Mouse (Mus musculus) heart, embryonic 11.5 days (tissue): Measurements from ENCODE around the gene Adora2a. TPM values are rescaled to one million over a fixed set of nuclear protein-coding genes. Genes with fewer than 3 reads are reported as not detected.

ENCODE experiments used
- ATAC-seq: fragments of 200-750 bp; cut with Nextera tagmentation; replicated peaks from 2 replicates; pipeline ENCODE4 v1.8.0; 2017; ENCODE audit warnings: moderate library complexity; ENCODE audit not compliant: insufficient number of reproducible peaks, low FRiP score, low TSS enrichment
- H3K27ac ChIP-seq: fragments of 300-500 bp; sonication (generic); 2 replicates; pipeline ENCODE4 v1.5.1; 2014; ENCODE audit warnings: mild to moderate bottlenecking, low read depth, low read length
- H3K27me3 ChIP-seq: fragments of 300-500 bp; sonication (generic); 2 replicates; pipeline ENCODE4 v1.6.1; 2014; ENCODE audit warnings: mild to moderate bottlenecking, low read length, mixed read lengths; ENCODE audit not compliant: control insufficient read depth, insufficient read depth
- H3K36me3 ChIP-seq: fragments of 300-500 bp; sonication (generic); 2 replicates; pipeline ENCODE4 v1.6.1; 2014; ENCODE audit warnings: mild to moderate bottlenecking, low read length, moderate library complexity, mixed read lengths; ENCODE audit not compliant: control insufficient read depth, insufficient read depth
- H3K4me1 ChIP-seq: fragments of 300-500 bp; sonication (generic); 2 replicates; pipeline ENCODE4 v1.6.1; 2014; ENCODE audit warnings: low read length; ENCODE audit not compliant: control insufficient read depth, insufficient read depth
- H3K4me2 ChIP-seq: fragments of 300-500 bp; sonication (generic); 2 replicates; pipeline ENCODE4 v1.6.1; 2014; ENCODE audit warnings: mild to moderate bottlenecking, moderate library complexity
- H3K4me3 ChIP-seq: fragments of 300-500 bp; sonication (generic); 2 replicates; pipeline ENCODE4 v1.5.1; 2014; ENCODE audit warnings: low read depth, low read length
- H3K9ac ChIP-seq: fragments of 300-500 bp; sonication (generic); 2 replicates; pipeline ENCODE4 v1.6.1; 2014; ENCODE audit warnings: mild to moderate bottlenecking, low read depth, low read length, moderate library complexity
- H3K9me3 ChIP-seq: fragments of 300-500 bp; sonication (generic); replicated peaks from 2 replicates; pipeline ENCODE4 v1.6.1; 2016; ENCODE audit warnings: low read length; ENCODE audit not compliant: control insufficient read depth
- WGBS: fragments of 180-500 bp; shearing (Covaris S2); extraction: QIAGEN DNeasy Blood & Tissue Kit; methylation state at CpG from one replicate; pipeline ENCODE4 v1.1.7; 2014; ENCODE audit not compliant: insufficient replicate concordance; 5-methylcytosine and 5-hydroxymethylcytosine counted together
- polyA plus RNA-seq: library from polyadenylated mRNA; unstranded; fragments of >200 nt; fragmentation: Nextera tagmentation; extraction: Ambion mirVana; gene quantifications from 2 replicates; pipeline ENCODE4 v1.2.1, GENCODE M21; 2014

Adora2a gene
- polyA plus RNA-seq, result 3.3 and 4.8 TPM in 2 replicates

- H3K4me1 ChIP-seq, result peaks cover 28% of the 10 kb centered on the region
- peak within 1 kb of the TSS; percentile 75 for H3K9ac ChIP-seq
- 0% methylated on average over 4 of the region's 4 CpGs for WGBS
- peaks cover 4% of the 10 kb centered on the region; the same call in 1 of the 2 replicates for H3K36me3 ChIP-seq
- no peak for ATAC-seq
- H3K9me3 ChIP-seq, result no peaks in the 10 kb centered on the region
- H3K4me2 ChIP-seq, result peak within 1 kb of the TSS; percentile 86
- peak within 1 kb of the TSS; percentile 48 for H3K4me3 ChIP-seq
- H3K27me3 ChIP-seq, result peaks cover 16% of the 10 kb centered on the region
- H3K27ac ChIP-seq, result no peak within 1 kb of the TSS
Observed at GRCm38 (mm10) chr10:75316872-75316907, at the start of gene Adora2a. Gene Adora2a, plus strand, starts transcription at chr10:75316877.

- Histone ChIP-seq H3K9ac (no peak overlapping the region), H3K9me3 (no peaks in the 10 kb centered on the region), H3K36me3 (peaks cover 14% of the 10 kb centered on the region), H3K27me3 (no peaks in the 10 kb centered on the region), H3K4me2 (no peak overlapping the region), H3K4me3 (no peak overlapping the region), H3K4me1 (peaks cover 9% of the 10 kb centered on the region; the same call in 1 of the 2 replicates), H3K27ac (no peak overlapping the region)
- 44% methylated on average over 4 of the region's 4 CpGs for WGBS
- no peak for ATAC-seq
Observed at GRCm38 (mm10) chr10:75273020-75273419, 43.7 kb upstream of the Adora2a start.

- ATAC-seq, result no peak
Observed at GRCm38 (mm10) chr10:75276427-75277013, 40.2 kb upstream of the Adora2a start.

GRCm38 (mm10) chr10:75277501-75277900 lies 39.2 kb upstream of the Adora2a start:
- no peaks in the 10 kb centered on the region for H3K27me3 ChIP-seq
- peaks cover 17% of the 10 kb centered on the region for H3K36me3 ChIP-seq
- no peak overlapping the region for H3K27ac ChIP-seq
- no peak overlapping the region for H3K9ac ChIP-seq
- H3K4me2 ChIP-seq, result no peak overlapping the region
- WGBS, result 66% methylated on average over 1 of the region's 1 CpGs
- no peak overlapping the region for H3K4me3 ChIP-seq
- no peak for ATAC-seq
- no peaks in the 10 kb centered on the region for H3K9me3 ChIP-seq
- peaks cover 9% of the 10 kb centered on the region; the same call in 1 of the 2 replicates for H3K4me1 ChIP-seq

More at GRCm38 (mm10) chr10:75276427-75277013, 40.2 kb upstream of the Adora2a start:
- H3K27ac ChIP-seq, result no peak overlapping the region
- no peak overlapping the region for H3K4me2 ChIP-seq
- H3K9ac ChIP-seq, result no peak overlapping the region
- H3K4me1 ChIP-seq, result peaks cover 9% of the 10 kb centered on the region; the same call in 1 of the 2 replicates
- peaks cover 17% of the 10 kb centered on the region for H3K36me3 ChIP-seq
- H3K9me3 ChIP-seq, result no peaks in the 10 kb centered on the region
- H3K27me3 ChIP-seq, result no peaks in the 10 kb centered on the region
- no peak overlapping the region for H3K4me3 ChIP-seq
- WGBS, result 88% methylated on average over 12 of the region's 12 CpGs

- ATAC-seq, result no peak
- Histone ChIP-seq H3K9me3 (no peaks in the 10 kb centered on the region), H3K27me3 (no peaks in the 10 kb centered on the region), H3K9ac (no peak overlapping the region), H3K27ac (no peak overlapping the region), H3K4me3 (no peak overlapping the region), H3K4me2 (no peak overlapping the region), H3K36me3 (peaks cover 6% of the 10 kb centered on the region; the same call in 1 of the 2 replicates), H3K4me1 (no peaks in the 10 kb centered on the region)
- 86% methylated on average over 5 of the region's 5 CpGs for WGBS
Observed at GRCm38 (mm10) chr10:75282648-75283047, 34.0 kb upstream of the Adora2a start.

GRCm38 (mm10) chr10:75283821-75284220 lies 32.9 kb upstream of the Adora2a start:
- 92% methylated on average over 3 of the region's 3 CpGs for WGBS
- H3K36me3 ChIP-seq, result peaks cover 6% of the 10 kb centered on the region; the same call in 1 of the 2 replicates
- ATAC-seq, result no peak
- H3K4me3 ChIP-seq, result no peak overlapping the region
- H3K4me2 ChIP-seq, result no peak overlapping the region
- no peaks in the 10 kb centered on the region for H3K9me3 ChIP-seq
- H3K27ac ChIP-seq, result no peak overlapping the region
- H3K9ac ChIP-seq, result no peak overlapping the region
- H3K4me1 ChIP-seq, result no peaks in the 10 kb centered on the region
- H3K27me3 ChIP-seq, result no peaks in the 10 kb centered on the region

GRCm38 (mm10) chr10:75288579-75288978 lies 28.1 kb upstream of the Adora2a start:
- H3K9me3 ChIP-seq, result no peaks in the 10 kb centered on the region
- no peak overlapping the region for H3K4me3 ChIP-seq
- 0 out of 2 replicates have a peak, but pooled peaks cover 3% of the 10 kb centered on the region for H3K4me1 ChIP-seq
- no peak overlapping the region for H3K27ac ChIP-seq
- no peak overlapping the region for H3K9ac ChIP-seq
- no peaks in the 10 kb centered on the region; the same call in 1 of the 2 replicates for H3K36me3 ChIP-seq
- no peaks in the 10 kb centered on the region for H3K27me3 ChIP-seq
- H3K4me2 ChIP-seq, result no peak overlapping the region
- no peak for ATAC-seq
- WGBS, result 76% methylated on average over 7 of the region's 7 CpGs

- H3K4me1 ChIP-seq, result 0 out of 2 replicates have a peak, but pooled peaks cover 6% of the 10 kb centered on the region
- no peaks in the 10 kb centered on the region for H3K27me3 ChIP-seq
- H3K4me2 ChIP-seq, result no peak overlapping the region
- H3K4me3 ChIP-seq, result no peak overlapping the region
- H3K9me3 ChIP-seq, result no peaks in the 10 kb centered on the region
- no peak overlapping the region for H3K9ac ChIP-seq
- H3K27ac ChIP-seq, result no peak overlapping the region
- H3K36me3 ChIP-seq, result no peaks in the 10 kb centered on the region; the same call in 1 of the 2 replicates
- 63% methylated on average over 4 of the region's 4 CpGs for WGBS
- no peak for ATAC-seq
Observed at GRCm38 (mm10) chr10:75289392-75289791, 27.3 kb upstream of the Adora2a start.

- ATAC-seq, result no peak
- WGBS, result 88% methylated on average over 5 of the region's 5 CpGs
Observed at GRCm38 (mm10) chr10:75290650-75291049, 26.0 kb upstream of the Adora2a start.

More at GRCm38 (mm10) chr10:75290650-75291049, 26.0 kb upstream of the Adora2a start:
- Histone ChIP-seq H3K27me3 (no peaks in the 10 kb centered on the region), H3K4me3 (no peak overlapping the region), H3K9me3 (no peaks in the 10 kb centered on the region), H3K27ac (no peak overlapping the region), H3K9ac (no peak overlapping the region), H3K4me2 (no peak overlapping the region), H3K4me1 (0 out of 2 replicates have a peak, but pooled peaks cover 6% of the 10 kb centered on the region), H3K36me3 (no peaks in the 10 kb centered on the region; the same call in 1 of the 2 replicates)
